Mouse (Mus musculus) liver, embryonic 16.5 days (tissue): Measurements from ENCODE around the gene Pmvk. TPM values are rescaled to one million over a fixed set of nuclear protein-coding genes. Genes with fewer than 3 reads are reported as not detected.
"Not testable (repeated sequence)": the region's sequence is repeated elsewhere in the genome, so short reads cannot be mapped to it uniquely, and the experiment has no call there.

Source experiments
- ATAC-seq: fragments of 200-750 bp; cut with Nextera tagmentation; 2 replicates; pipeline ENCODE4 v1.8.0; 2017; ENCODE audit warnings: low read depth, mild to moderate bottlenecking, moderate number of reproducible peaks, moderate library complexity
- H3K27ac ChIP-seq: fragments of 300-500 bp; sonication (generic); 2 replicates; pipeline ENCODE4 v1.5.1; 2014; ENCODE audit warnings: mild to moderate bottlenecking, low read length
- H3K27me3 ChIP-seq: fragments of 300-500 bp; sonication (generic); 2 replicates; pipeline ENCODE4 v1.6.1; 2014; ENCODE audit warnings: low read depth, low read length, mixed read lengths; ENCODE audit not compliant: control insufficient read depth, insufficient read depth
- H3K36me3 ChIP-seq: fragments of 300-500 bp; sonication (generic); 2 replicates; pipeline ENCODE4 v1.6.1; 2014; ENCODE audit warnings: mild to moderate bottlenecking; ENCODE audit not compliant: control insufficient read depth, insufficient read depth
- H3K4me1 ChIP-seq: fragments of 300-500 bp; sonication (generic); 2 replicates; pipeline ENCODE4 v1.6.1; 2014; ENCODE audit warnings: low read depth, low read length, mixed read lengths; ENCODE audit not compliant: control insufficient read depth
- H3K4me2 ChIP-seq: fragments of 300-500 bp; sonication (generic); 2 replicates; pipeline ENCODE4 v1.6.1; 2014; ENCODE audit warnings: low read depth, low read length, mixed read lengths
- H3K4me3 ChIP-seq: fragments of 300-500 bp; sonication (generic); 2 replicates; pipeline ENCODE4 v1.5.1; 2014; ENCODE audit warnings: low read depth, mild to moderate bottlenecking, low read length
- H3K9ac ChIP-seq: fragments of 300-500 bp; sonication (generic); 2 replicates; pipeline ENCODE4 v1.6.1; 2014; ENCODE audit warnings: low read depth, low read length
- H3K9me3 ChIP-seq: fragments of 300-500 bp; sonication (generic); replicated peaks from 2 replicates; pipeline ENCODE4 v1.6.1; 2016; ENCODE audit warnings: low read length; ENCODE audit not compliant: control insufficient read depth
- WGBS: fragments of 180-500 bp; shearing (Covaris S2); extraction: QIAGEN DNeasy Blood & Tissue Kit; methylation state at CpG from one replicate; pipeline ENCODE4 v1.1.7; 2014; ENCODE audit not compliant: insufficient replicate concordance; 5-methylcytosine and 5-hydroxymethylcytosine counted together
- polyA plus RNA-seq: library from polyadenylated mRNA; unstranded; fragments of >200 nt; fragmentation: Nextera tagmentation; extraction: Ambion mirVana; gene quantifications from 2 replicates; pipeline ENCODE4 v1.2.1, GENCODE M21; 2015

The Pmvk gene
- polyA plus RNA-seq, 1 experiment from 2014 or later = 34.8 TPM

DNA sequence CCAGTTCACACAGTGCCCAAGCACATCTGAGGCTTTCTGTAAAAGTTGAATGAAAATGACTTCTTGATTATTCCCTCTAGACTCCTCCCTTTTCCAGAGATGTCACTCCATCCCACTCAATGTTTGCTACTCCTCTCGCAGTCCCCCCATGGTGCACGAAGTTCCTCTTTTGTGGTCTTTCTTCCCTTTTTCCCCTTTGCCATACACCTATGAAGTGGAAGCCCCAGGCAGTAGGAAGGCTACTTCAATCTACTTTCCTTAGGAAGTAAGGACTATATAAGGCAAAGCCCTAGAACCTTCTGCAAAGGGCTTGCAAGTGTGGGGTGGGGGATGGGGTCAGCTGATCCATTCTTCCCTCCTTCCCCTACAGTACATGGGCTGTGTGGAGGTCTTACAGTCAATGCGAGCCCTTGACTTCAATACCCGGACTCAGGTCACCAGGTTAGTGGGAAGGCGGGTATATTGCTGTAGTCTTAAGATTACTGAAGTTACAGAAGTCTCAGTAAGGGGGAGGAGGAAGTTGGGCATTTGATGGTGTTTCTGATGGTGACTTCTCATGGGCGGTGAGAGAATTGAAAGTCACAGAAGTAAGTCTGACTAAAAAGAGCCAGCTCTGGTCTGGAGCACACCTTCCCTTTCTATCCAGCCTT lies 31.7 kb upstream of the Pmvk start:
- Histone ChIP-seq H3K4me2 (peak overlapping the region; percentile 79), H3K9ac (0 out of 2 replicates have a peak overlapping the region, but pooled peaks have one; percentile 13), H3K27ac (peak overlapping the region; percentile 37; the same call in 1 of the 2 replicates), H3K4me3 (peak overlapping the region; percentile 63), H3K9me3 (no peaks in the 10 kb centered on the region), H3K27me3 (no peaks in the 10 kb centered on the region), H3K36me3 (peaks cover 24% of the 10 kb centered on the region), H3K4me1 (peaks cover 69% of the 10 kb centered on the region)
- 34% methylated on average over 6 of the region's 6 CpGs for WGBS
- ATAC-seq = no peak

DNA sequence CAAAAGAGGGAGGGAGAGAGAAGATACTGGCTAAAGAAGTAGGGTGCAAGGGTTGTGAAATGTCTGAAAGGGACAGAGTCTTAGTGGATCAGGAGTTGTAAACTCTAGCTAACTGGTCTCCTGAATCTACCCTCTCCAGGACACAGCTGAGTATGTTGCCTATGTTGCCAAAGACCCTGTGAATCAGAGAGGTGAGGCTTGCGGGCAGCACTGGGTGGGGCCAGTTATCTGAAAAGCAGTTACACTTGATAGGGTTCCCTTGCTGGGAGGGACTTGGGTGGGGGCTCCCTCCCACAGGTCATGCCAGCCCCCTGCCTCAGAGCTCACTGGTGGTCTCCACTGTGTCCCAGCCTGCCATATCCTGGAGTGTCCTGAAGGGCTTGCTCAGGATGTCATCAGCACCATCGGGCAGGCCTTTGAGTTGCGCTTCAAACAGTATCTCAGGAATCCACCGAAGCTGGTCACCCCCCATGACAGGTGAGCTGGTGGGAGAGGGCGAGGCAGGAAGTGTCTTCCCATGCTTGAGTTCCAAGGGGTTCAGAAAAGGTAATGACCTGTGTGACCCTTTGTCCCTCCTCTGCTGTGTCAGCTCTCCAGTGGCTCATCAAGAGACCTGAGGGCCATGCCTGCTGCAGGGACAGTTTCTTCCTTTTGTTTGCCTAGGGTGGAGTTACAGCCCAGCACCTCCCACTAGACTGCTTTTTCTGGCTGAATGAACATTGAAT lies 29.8 kb upstream of the Pmvk start:
- WGBS = 54% methylated on average over 5 of the region's 5 CpGs
- Histone ChIP-seq H3K9me3 (no peaks in the 10 kb centered on the region), H3K27ac (peak overlapping the region; percentile 45), H3K27me3 (no peaks in the 10 kb centered on the region), H3K9ac (peak overlapping the region; percentile 37), H3K4me3 (peak overlapping the region; percentile 7), H3K4me1 (peaks cover 65% of the 10 kb centered on the region), H3K4me2 (peak overlapping the region; percentile 40), H3K36me3 (peaks cover 30% of the 10 kb centered on the region)
- ATAC-seq = peak; percentile 28

DNA sequence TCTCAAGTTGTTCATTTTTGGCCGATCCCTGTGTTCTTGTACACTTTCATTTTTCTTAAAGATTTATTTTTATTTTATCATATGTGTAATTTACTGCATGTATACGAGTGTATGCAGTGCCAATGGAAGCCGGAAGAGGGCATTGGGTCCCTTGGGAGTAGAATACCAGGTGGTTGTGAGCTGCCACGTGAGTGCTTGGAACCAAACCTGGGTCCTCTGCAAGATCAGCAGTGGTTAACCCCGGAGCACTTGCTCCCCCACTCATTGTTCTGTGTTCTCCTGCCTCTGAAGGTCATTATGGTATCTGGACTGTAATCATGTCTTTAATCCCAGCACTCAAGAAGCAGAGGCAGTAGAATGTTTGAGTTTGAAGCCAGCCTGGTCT lies 29.2 kb upstream of the Pmvk start:
- peak overlapping the region; percentile 7; the same call in 1 of the 2 replicates for H3K4me3 ChIP-seq

DNA sequence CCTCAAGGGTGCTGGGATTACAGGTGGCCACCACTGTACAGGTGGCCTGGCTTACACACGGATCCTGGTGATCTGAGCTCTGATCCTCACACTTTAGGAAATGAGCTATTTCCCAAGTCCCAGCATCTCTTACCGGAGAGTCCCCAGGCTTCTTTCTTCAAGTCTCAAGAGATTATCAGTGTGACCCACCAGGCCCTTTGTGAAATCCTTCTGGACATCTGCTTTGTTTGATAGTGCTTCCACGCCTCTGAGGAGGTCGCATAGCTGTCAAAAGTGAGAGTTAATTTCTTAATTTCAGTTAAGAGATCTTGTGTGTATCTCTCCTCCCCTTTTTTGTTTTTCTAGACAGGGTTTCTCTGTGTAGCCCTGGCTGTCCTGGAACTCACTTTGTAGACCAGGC lies 28.5 kb upstream of the Pmvk start:
- Histone ChIP-seq H3K4me3 (peak overlapping the region; percentile 18; the same call in 1 of the 2 replicates), H3K27ac (peak overlapping the region; percentile 84), H3K27me3 (no peaks in the 10 kb centered on the region), H3K4me2 (peak overlapping the region; percentile 40), H3K4me1 (peaks cover 63% of the 10 kb centered on the region), H3K9ac (peak overlapping the region; percentile 2; the same call in 1 of the 2 replicates), H3K36me3 (peaks cover 30% of the 10 kb centered on the region), H3K9me3 (no peaks in the 10 kb centered on the region)
- ATAC-seq = no peak
- 25% methylated on average over 4 of the region's 4 CpGs for WGBS

More for the DNA sequence above, 29.2 kb upstream of the Pmvk start:
- peaks cover 64% of the 10 kb centered on the region for H3K4me1 ChIP-seq
- peaks cover 30% of the 10 kb centered on the region for H3K36me3 ChIP-seq
- peak overlapping the region; percentile 41 for H3K27ac ChIP-seq
- no peaks in the 10 kb centered on the region for H3K27me3 ChIP-seq
- ATAC-seq = no peak
- H3K4me2 ChIP-seq = peak overlapping the region; percentile 40
- WGBS = 59% methylated on average over 5 of the region's 5 CpGs
- H3K9me3 ChIP-seq = no peaks in the 10 kb centered on the region
- no peak overlapping the region for H3K9ac ChIP-seq

DNA sequence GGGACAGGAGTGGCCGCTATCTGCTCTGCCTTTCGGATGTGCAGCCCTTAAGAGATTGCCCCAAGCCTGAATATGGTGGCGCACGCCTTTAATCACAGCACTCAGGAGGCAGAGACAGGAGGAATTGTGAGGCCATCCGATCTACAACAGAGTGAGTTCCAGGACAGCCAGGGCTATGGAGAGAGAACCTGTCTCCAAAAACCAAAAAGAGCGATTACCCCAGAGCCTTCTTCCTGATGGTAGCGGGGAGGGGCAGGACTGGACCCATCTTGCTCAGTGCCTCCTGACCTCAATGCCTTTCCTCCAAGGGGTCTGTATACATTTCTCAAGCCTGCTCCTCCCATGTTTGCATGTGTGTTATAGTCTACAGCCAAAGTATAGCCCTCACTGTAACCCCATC lies 25.3 kb upstream of the Pmvk start:
- H3K4me3 ChIP-seq, H3K27ac ChIP-seq, ATAC-seq, H3K9ac ChIP-seq, H3K9me3 ChIP-seq, H3K4me2 ChIP-seq, H3K27me3 ChIP-seq: not testable (repeated sequence)
- H3K4me1 ChIP-seq = peaks cover 42% of the 10 kb centered on the region
- WGBS = 92% methylated on average over 7 of the region's 7 CpGs
- peaks cover 45% of the 10 kb centered on the region for H3K36me3 ChIP-seq

DNA sequence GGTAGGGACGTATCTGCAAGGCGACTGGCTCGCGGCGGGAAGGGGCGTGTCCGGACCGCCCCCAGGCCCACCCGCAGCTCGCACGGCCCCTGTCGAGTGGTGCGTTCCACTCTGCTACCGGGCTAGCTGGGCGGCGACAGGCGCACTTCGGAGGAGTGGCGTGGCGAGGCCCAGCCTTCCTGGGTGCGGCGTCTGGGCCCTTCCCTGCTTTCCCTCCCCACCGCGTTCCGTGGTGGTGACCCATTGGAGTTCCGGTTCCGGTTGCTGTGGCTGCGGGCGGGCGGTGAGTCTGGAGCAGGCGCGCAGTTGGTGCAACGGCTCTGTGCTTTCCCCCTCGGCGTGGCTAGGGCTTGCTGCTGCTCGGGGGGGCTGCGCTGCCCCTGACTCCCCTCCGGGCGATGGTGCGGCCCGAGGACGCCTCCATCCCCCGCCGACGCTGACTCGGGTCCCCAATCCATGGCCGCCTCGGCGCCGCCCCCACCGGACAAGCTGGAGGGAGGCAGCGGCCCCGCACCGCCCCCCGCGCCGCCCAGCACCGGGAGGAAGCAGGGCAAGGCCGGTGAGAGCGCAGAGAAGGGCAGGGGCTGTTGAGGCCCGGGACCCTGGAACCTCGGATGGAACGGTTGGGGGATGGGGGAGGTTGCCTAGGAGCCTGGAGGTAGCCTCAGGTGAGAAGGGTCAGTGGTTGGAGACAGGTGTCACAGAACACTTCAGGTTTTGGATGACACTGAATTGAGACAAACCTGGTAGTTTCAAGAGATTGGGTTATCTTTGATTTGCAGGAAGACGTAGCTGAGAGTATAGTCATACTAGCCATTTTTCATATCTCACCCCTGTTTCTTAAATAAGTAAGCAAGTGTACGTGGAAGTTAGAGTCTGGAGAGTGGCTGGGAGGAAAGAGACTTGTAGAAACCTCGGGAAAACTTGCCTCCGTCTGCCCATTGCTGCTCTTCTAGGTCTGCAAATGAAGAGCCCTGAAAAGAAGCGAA lies 23.9 kb upstream of the Pmvk start, which contains the start of gene Pygo2:
Pygo2 (plus strand) TSS at position 44 of the 989 bp plus-strand sequence.
- 2% methylated on average over 68 of the region's 68 CpGs for WGBS

DNA sequence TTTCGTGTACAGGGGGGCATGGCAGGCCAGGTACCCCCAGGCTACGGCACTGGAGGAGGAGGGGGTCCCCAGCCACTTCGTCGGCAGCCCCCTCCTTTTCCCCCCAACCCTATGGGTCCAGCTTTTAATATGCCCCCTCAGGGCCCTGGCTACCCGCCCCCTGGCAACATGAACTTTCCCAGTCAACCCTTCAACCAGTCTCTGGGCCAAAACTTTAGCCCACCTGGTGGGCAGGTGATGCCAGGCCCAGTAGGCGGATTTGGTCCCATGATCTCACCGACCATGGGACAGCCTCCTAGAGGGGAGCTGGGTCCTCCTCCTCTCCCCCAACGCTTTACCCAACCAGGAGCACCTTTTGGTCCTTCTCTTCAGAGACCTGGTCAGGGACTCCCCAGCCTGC lies 21.7 kb upstream of the Pmvk start:
- Histone ChIP-seq H3K9ac (no peak overlapping the region), H3K9me3 (no peaks in the 10 kb centered on the region), H3K4me1 (peaks cover 31% of the 10 kb centered on the region), H3K27me3 (no peaks in the 10 kb centered on the region), H3K27ac (no peak overlapping the region), H3K36me3 (peaks cover 24% of the 10 kb centered on the region), H3K4me3 (no peak overlapping the region), H3K4me2 (no peak overlapping the region)
- 82% methylated on average over 7 of the region's 8 CpGs for WGBS
- ATAC-seq = no peak

More for the DNA sequence above, 23.9 kb upstream of the Pmvk start, which contains the start of gene Pygo2:
- Histone ChIP-seq H3K27me3 (no peaks in the 10 kb centered on the region), H3K9ac (peak within 1 kb of the TSS; percentile 94), H3K4me2 (peak within 1 kb of the TSS; percentile 91), H3K4me3 (peak within 1 kb of the TSS; percentile 91), H3K27ac (peak within 1 kb of the TSS; percentile 86), H3K4me1 (peaks cover 30% of the 10 kb centered on the region), H3K9me3 (no peaks in the 10 kb centered on the region), H3K36me3 (peaks cover 36% of the 10 kb centered on the region)
- ATAC-seq = peak; percentile 98

DNA sequence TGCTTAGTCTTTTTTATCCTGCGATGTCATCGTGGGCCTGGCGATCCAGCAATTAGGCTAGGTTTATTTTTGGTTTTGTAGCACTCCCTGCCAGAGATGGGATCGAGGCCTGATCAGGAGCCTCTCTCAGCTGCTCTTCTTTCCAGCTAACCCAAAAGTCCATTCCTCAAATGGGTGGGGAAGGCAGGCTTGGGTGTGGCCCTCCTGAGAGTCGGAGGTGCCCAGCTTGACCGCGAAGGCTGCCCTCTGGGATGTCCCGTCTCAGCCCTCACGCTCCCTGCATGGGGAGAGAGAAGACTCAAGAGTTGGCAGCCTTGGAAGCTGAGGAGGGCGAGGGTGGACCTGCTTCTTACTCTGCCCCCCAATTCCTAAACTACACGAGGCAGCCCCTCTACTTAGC lies 19.8 kb upstream of the Pmvk start:
- Histone ChIP-seq H3K4me3 (no peak overlapping the region), H3K9ac (no peak overlapping the region), H3K36me3 (peaks cover 17% of the 10 kb centered on the region), H3K4me2 (no peak overlapping the region), H3K27ac (no peak overlapping the region), H3K4me1 (peaks cover 31% of the 10 kb centered on the region), H3K27me3 (no peaks in the 10 kb centered on the region), H3K9me3 (no peaks in the 10 kb centered on the region)
- 80% methylated on average over 11 of the region's 11 CpGs for WGBS
- ATAC-seq = no peak
